Mouse (Mus musculus) MN1 (cell line): ENCODE results near the gene Ssh2.
A peak's percentile ranks its signal among the peaks of the same experiment; 100 is the strongest.

ENCODE experiments used
- DNase-seq: peaks from one replicate; pipeline ENCODE4 v3.0.0-alpha.2; 2016; ENCODE audit warnings: low spot score

Gene Ssh2

GRCm38 (mm10) chr11:77215951-77216760 is at the start of gene Ssh2:
Ssh2 (plus strand) TSS chr11:77216287.
- DNase-seq = peak; percentile 91

GRCm38 (mm10) chr11:77173731-77174130 is 42.4 kb upstream of the Ssh2 start:
- DNase-seq = no peak

- no peak for DNase-seq
Measured at GRCm38 (mm10) chr11:77174531-77174930, 41.6 kb upstream of the Ssh2 start.

- DNase-seq = no peak
Measured at GRCm38 (mm10) chr11:77179771-77180170, 36.3 kb upstream of the Ssh2 start.

- DNase-seq = no peak
Measured at GRCm38 (mm10) chr11:77180886-77181285, 35.2 kb upstream of the Ssh2 start.

- no peak for DNase-seq
Measured at GRCm38 (mm10) chr11:77181528-77181927, 34.6 kb upstream of the Ssh2 start.

- no peak for DNase-seq
Measured at GRCm38 (mm10) chr11:77182041-77182440, 34.0 kb upstream of the Ssh2 start.

GRCm38 (mm10) chr11:77182616-77183015 is 33.5 kb upstream of the Ssh2 start:
- no peak for DNase-seq

GRCm38 (mm10) chr11:77184926-77185325 is 31.2 kb upstream of the Ssh2 start:
- no peak for DNase-seq

GRCm38 (mm10) chr11:77188868-77189267 is 27.2 kb upstream of the Ssh2 start, which contains the start of gene Efcab5:
Efcab5 (minus strand) TSS chr11:77188968.
- DNase-seq = no peak

GRCm38 (mm10) chr11:77193410-77193809 is 22.7 kb upstream of the Ssh2 start:
- no peak for DNase-seq

GRCm38 (mm10) chr11:77193941-77194553 is 22.0 kb upstream of the Ssh2 start:
- DNase-seq = no peak

GRCm38 (mm10) chr11:77194762-77195161 is 21.3 kb upstream of the Ssh2 start:
- DNase-seq = no peak

GRCm38 (mm10) chr11:77195360-77196109 is 20.6 kb upstream of the Ssh2 start:
- DNase-seq = no peak

- no peak for DNase-seq
Measured at GRCm38 (mm10) chr11:77196181-77197143, 19.6 kb upstream of the Ssh2 start.

GRCm38 (mm10) chr11:77199636-77200035 is 16.5 kb upstream of the Ssh2 start:
- DNase-seq = no peak

GRCm38 (mm10) chr11:77200703-77201102 is 15.4 kb upstream of the Ssh2 start:
- no peak for DNase-seq

GRCm38 (mm10) chr11:77214142-77214692 is 1.9 kb upstream of the Ssh2 start:
- no peak for DNase-seq

- DNase-seq = peak; percentile 78
Measured at GRCm38 (mm10) chr11:77214755-77215154, 1.3 kb upstream of the Ssh2 start.

- DNase-seq = no peak
Measured at GRCm38 (mm10) chr11:77215483-77215882, 604 bp upstream of the Ssh2 start.

- no peak for DNase-seq
Measured at GRCm38 (mm10) chr11:77216761-77217130, 659 bp downstream of the Ssh2 start.
